ENCODE assay signal across 8 mouse cellular contexts in genomic region chr19:45460749-45461736, GRCm38 (mm10).
DNase-seq lines count a peak whose midpoint lies in the region; ATAC-seq and TF ChIP-seq lines count a peak whose summit lies in the region.

No protein-coding gene starts in this region.

- no peak for ATAC-seq in intestine, postnatal 0 days
- no peak for ATAC-seq in intestine, embryonic 16.5 days
- no peak for ATAC-seq in midbrain, embryonic 15.5 days (replicated peaks)

- no peak overlapping the region for H3K4me2 ChIP-seq in intestine, postnatal 0 days (replicated peaks; ENCODE audit: low read depth)
- no peak overlapping the region for H3K4me2 ChIP-seq in intestine, embryonic 16.5 days (ENCODE audit: low read depth, low read length)
- H3K4me2 ChIP-seq in midbrain, embryonic 15.5 days = no peak overlapping the region

- DNase-seq in embryo, embryonic 11 days = peak; percentile 69
- no peak for DNase-seq in right cerebral cortex, adult 18-20 months
- DNase-seq in adrenal gland, postnatal 10 days = no peak
- DNase-seq in gastrocnemius, postnatal 25 days = no peak

- 71% methylated on average over 10 of the region's 10 CpGs for WGBS in intestine, postnatal 0 days
- 62% methylated on average over 10 of the region's 10 CpGs for WGBS in intestine, embryonic 16.5 days
- 62% methylated on average over 10 of the region's 10 CpGs for WGBS in midbrain, embryonic 15.5 days

- no peak for TF ChIP-seq POLR2A in ES-Bruce4 (IDR thresholded peaks at IDR 0.05; ENCODE audit: insufficient read depth, low read length)

- no peak overlapping the region for H3K9ac ChIP-seq in intestine, postnatal 0 days (ENCODE audit: low read depth, low read length)
- H3K9ac ChIP-seq in intestine, embryonic 16.5 days (ENCODE audit: low read depth, low read length) = no peak overlapping the region
- H3K9ac ChIP-seq in ES-Bruce4 (ENCODE audit: low read depth, poor library complexity, severe bottlenecking) = no peak overlapping the region
- H3K9ac ChIP-seq in midbrain, embryonic 15.5 days = no peak overlapping the region

- no peak overlapping the region for H3K4me3 ChIP-seq in intestine, postnatal 0 days (ENCODE audit: low read depth, low read length)
- H3K4me3 ChIP-seq in intestine, embryonic 16.5 days (ENCODE audit: low read length) = no peak overlapping the region
- no peak overlapping the region for H3K4me3 ChIP-seq in ES-Bruce4 (ENCODE audit: low read depth, low read length)
- no peak overlapping the region for H3K4me3 ChIP-seq in midbrain, embryonic 15.5 days

- H3K36me3 ChIP-seq in intestine, postnatal 0 days (ENCODE audit: control insufficient read depth, insufficient read depth) = 0 out of 2 replicates have a peak, but pooled peaks cover 3% of the 10 kb centered on the region
- no peaks in the 10 kb centered on the region for H3K36me3 ChIP-seq in intestine, embryonic 16.5 days (ENCODE audit: control insufficient read depth, insufficient read depth, low read length)
- no peaks in the 10 kb centered on the region for H3K36me3 ChIP-seq in ES-Bruce4 (ENCODE audit: control insufficient read depth, insufficient read depth, low read length, poor library complexity, severe bottlenecking)
- H3K36me3 ChIP-seq in midbrain, embryonic 15.5 days (replicated peaks) = no peaks in the 10 kb centered on the region

- TF ChIP-seq EP300 in ES-Bruce4 (IDR thresholded peaks at IDR 0.05; ENCODE audit: insufficient read depth, low read depth, low read length) = no peak

- no peaks in the 10 kb centered on the region for H3K27me3 ChIP-seq in intestine, postnatal 0 days (replicated peaks; ENCODE audit: control insufficient read depth, insufficient read depth, low read length)
- no peaks in the 10 kb centered on the region for H3K27me3 ChIP-seq in intestine, embryonic 16.5 days (replicated peaks; ENCODE audit: control insufficient read depth, insufficient read depth, low read length)
- no peaks in the 10 kb centered on the region for H3K27me3 ChIP-seq in ES-Bruce4 (ENCODE audit: control insufficient read depth, insufficient read depth, low read length, poor library complexity, severe bottlenecking)
- H3K27me3 ChIP-seq in midbrain, embryonic 15.5 days (replicated peaks) = 0 out of 2 replicates have a peak, but pooled peaks cover 2% of the 10 kb centered on the region

- no peaks in the 10 kb centered on the region for H3K4me1 ChIP-seq in intestine, postnatal 0 days (replicated peaks; ENCODE audit: control insufficient read depth, insufficient read depth, low read length)
- H3K4me1 ChIP-seq in intestine, embryonic 16.5 days (ENCODE audit: control insufficient read depth, insufficient read depth, low read length) = no peaks in the 10 kb centered on the region
- peaks cover 1% of the 10 kb centered on the region for H3K4me1 ChIP-seq in ES-Bruce4 (ENCODE audit: control insufficient read depth, insufficient read depth, low read length)
- peaks cover 10% of the 10 kb centered on the region for H3K4me1 ChIP-seq in midbrain, embryonic 15.5 days

- no peak overlapping the region for H3K27ac ChIP-seq in intestine, postnatal 0 days (ENCODE audit: low read depth, low read length)
- no peak overlapping the region for H3K27ac ChIP-seq in intestine, embryonic 16.5 days (ENCODE audit: low read length)
- no peak overlapping the region for H3K27ac ChIP-seq in ES-Bruce4 (ENCODE audit: insufficient read depth, low read length)
- peak overlapping the region; percentile 15; the same call in 1 of the 2 replicates for H3K27ac ChIP-seq in midbrain, embryonic 15.5 days

- TF ChIP-seq CTCF in intestine, postnatal 0 days (IDR thresholded peaks at IDR 0.05; ENCODE audit: low read depth) = peak; percentile 70
- TF ChIP-seq CTCF in ES-Bruce4 (IDR thresholded peaks at IDR 0.05; ENCODE audit: low read depth, low read length) = peak; percentile 4

- no peaks in the 10 kb centered on the region for H3K9me3 ChIP-seq in intestine, postnatal 0 days (ENCODE audit: control insufficient read depth)
- no peaks in the 10 kb centered on the region for H3K9me3 ChIP-seq in intestine, embryonic 16.5 days (ENCODE audit: control insufficient read depth, low read length)
- H3K9me3 ChIP-seq in ES-Bruce4 (replicated peaks; ENCODE audit: control insufficient read depth, insufficient read depth, low read length, poor library complexity, severe bottlenecking) = no peaks in the 10 kb centered on the region
- no peaks in the 10 kb centered on the region for H3K9me3 ChIP-seq in midbrain, embryonic 15.5 days
